Mouse (Mus musculus): ENCODE data around the gene Nckipsd.

Nckipsd gene

DNA sequence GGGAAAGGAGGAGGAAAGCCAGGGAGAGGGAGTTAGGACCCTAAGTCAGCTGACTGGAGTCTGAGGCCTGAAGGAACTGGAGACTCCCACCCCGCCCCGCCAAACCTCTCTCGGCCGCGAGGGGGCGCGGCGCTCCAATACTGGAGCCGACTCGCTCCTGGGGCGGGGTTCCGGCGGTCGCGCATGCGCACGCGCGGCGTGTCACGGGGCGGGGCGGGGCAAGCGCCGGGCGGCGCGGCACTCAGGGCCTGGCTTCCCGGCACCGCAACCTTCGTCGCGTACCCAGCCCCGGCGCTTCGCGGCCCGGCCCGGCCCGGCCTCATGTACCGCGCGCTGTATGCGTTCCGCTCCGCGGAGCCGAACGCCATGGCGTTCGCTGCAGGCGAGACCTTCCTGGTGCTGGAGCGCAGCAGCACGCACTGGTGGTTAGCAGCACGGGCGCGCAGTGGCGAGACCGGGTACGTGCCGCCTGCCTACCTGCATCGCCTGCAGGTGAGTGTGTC is at the start of gene Nckipsd:
TSS of gene Nckipsd (plus strand) at position 206 of the 503 bp plus-strand sequence.
- peak; percentile 54 for DNase-seq (ENCODE audit: low read depth)

DNA sequence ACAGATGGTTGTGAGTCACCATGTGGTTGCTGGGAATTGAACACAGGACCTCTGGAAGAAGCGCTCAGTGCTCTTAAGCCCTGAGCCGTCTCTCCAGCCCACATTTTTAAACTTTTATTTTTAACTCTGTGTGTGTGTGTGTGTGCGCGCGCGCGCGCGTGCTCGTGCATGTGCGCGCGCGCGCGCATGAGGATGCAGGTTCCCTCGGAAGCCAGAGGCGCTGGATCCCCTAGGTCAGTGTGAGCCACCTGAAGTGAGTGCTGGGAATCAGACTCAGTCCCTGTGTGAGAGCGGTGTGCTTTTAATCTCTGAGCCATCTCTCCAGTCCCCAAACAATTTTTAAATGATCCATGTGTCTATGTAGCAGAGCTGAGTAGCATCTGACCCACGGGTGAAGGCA is 49.0 kb upstream of the Nckipsd start:
- no peak for DNase-seq (ENCODE audit: low read depth)

DNA sequence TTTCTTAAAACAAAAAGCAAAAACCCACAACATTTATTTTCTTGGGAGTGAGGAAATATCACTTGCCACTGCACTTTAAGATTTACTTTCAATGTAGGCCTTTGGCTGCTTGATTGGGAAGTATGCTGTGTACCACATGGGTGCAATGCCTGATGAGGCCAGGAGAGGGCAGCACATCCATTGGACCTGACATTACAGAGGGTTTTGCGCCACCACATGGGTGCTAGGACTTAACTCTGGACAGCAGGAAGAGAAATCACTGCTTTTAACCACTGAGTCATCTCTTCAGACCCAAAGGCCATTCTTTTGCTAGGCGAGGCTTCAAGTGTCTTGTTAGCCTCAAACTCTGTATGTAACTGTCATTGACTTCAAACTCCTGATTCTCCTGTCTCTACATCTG is 48.4 kb upstream of the Nckipsd start:
- no peak for DNase-seq (ENCODE audit: low read depth)

DNA sequence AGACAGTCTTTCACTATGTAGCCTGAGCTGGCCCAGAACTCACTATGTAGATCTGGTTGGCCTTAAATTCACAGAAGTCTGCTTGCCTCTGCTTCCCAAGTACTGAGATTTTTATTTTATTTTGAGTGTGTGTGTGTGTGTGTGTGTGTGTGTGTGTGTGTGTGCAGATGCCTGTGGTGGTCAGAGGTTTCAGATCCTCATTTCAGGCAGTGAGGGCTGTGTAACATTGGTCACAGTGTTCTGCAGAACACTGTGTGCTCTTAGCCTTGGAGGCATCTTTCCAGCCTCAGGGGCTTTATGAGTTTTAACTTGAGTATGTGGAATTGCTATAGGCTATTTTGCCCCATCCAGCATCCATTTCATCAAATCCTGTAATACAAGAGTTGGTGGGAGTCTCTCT is 46.6 kb upstream of the Nckipsd start:
- DNase-seq (ENCODE audit: low read depth), result no peak

DNA sequence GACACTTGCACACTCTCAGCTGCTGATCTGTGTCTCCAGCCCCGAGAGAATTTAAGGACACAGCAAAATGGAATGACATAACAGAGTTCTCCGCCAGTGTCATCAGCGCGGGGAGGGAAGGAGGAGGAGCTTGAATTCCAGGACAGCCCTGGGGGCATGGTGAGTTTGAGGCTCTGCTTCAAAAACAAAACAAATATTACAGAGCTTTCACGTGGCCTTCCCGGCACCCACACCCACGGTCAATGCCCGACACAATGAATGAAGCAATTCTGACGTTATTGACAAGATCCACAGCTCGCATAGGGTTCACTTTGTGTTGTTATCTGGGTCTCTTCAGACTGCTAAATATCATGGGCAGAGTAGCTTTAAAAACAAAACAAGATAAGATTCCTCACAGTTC is 43.2 kb upstream of the Nckipsd start:
- no peak for DNase-seq (ENCODE audit: low read depth)

DNA sequence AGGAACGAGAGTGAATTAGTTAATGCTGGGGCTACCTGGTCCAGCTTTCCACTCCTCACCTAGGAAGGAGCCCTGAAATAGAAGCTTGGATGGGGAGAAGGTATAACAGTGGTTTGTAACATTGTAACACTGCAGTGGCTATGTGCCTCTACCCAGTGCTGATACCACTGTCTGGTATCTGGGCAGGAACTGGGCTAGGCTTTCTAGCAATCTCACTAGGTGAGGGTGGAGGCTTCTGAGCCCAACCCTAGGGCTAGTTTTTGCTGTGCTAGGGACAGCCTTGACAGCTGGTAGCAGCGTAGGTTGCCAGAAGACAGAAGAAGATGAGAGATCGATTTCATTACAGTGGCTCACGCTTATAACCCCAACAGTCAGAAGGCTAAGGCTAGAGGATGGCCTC is 31.6 kb upstream of the Nckipsd start:
- DNase-seq (ENCODE audit: low read depth), result no peak

DNA sequence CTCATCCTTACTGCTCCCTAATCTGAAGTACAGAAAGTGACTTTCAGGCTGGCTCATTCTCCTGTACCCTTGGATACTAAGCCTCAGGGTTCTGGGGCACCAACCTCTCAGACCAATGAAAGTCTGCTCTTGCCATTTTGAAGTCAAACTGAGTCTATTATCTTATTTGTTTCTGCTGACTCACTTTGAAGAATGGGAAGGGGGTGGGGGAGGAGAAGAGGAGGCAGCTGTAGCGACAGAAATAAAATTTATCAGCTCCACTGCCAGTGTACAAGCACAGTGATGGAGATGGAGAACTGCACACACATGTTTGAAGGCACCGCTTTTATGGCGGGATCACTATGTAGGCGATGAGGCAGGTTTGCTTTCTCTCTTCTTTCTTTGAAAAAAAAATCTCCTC is 30.9 kb upstream of the Nckipsd start:
- no peak for DNase-seq (ENCODE audit: low read depth)

DNA sequence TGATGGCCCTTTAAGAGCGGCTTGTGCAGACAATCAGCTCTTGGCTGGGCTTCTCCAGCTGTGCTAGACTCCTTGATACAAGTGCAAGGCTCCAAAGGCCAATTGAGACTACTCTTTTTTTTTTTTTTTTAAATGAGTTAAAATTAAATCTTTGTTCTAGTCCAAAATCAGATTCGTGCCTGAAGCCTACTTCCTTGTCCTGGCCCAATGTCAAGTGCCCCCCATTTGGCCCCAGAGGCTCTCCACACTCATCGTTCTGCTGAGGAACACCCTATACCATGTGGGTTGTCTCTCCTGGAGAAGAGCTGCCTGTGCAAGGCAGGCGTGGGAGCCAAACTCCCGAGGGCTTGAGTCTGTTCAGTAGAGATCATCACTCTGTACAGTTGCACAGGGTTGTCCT is 27.2 kb upstream of the Nckipsd start:
- DNase-seq (ENCODE audit: low read depth), result no peak

DNA sequence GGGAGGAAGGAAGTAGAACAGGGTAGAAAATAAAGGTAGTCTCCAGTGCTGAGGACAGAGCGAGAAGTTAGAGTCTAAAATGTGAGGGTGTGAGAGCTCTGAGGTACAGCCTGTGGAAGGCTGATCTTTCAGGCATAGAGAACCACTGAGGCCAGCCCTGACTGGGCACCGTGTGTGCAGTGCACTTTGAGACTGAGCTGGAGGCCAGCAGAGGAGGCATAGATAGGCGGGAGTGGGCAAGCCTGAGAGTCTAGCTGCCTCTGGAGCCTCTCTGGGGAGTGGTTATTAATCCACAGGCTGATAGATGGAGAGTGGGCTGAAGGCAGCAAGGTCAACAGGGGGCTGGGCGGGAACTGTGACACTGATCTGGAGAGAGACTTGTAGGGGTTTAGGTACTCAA is 26.3 kb upstream of the Nckipsd start:
- DNase-seq (ENCODE audit: low read depth), result no peak

DNA sequence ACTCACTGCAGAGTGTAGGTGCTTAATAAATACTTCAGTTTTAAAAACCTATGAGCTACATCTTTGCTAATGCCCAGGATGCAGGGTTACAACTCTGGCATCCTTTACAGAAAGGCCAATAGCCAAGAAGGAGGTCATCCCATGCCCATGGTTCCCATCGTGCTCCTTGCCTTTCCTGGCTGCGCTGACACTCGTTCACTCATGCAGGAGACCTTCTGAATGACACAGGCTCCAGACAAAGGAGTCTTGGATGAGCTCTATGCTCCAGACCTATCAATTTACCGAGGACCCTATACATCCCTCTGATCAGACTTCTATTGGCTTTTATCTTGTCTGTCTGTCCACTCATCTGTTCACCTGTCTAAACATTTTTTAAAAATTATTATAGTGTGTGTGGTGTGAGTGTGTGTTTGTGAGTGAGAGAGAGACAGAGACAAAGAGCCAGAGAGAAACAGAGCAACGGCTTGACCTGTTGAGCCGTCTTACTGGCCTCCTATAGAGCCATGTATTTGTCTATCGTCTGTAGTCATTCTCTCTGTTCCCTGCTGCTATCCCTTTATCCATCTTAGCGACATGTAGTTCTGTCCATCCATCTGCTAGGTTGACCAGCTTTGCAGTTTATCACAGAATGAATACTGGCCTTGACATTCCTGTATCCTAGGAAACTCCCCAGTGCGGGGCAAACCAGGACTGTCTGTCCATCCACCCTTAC is 25.2 kb upstream of the Nckipsd start:
- no peak for DNase-seq (ENCODE audit: low read depth)

DNA sequence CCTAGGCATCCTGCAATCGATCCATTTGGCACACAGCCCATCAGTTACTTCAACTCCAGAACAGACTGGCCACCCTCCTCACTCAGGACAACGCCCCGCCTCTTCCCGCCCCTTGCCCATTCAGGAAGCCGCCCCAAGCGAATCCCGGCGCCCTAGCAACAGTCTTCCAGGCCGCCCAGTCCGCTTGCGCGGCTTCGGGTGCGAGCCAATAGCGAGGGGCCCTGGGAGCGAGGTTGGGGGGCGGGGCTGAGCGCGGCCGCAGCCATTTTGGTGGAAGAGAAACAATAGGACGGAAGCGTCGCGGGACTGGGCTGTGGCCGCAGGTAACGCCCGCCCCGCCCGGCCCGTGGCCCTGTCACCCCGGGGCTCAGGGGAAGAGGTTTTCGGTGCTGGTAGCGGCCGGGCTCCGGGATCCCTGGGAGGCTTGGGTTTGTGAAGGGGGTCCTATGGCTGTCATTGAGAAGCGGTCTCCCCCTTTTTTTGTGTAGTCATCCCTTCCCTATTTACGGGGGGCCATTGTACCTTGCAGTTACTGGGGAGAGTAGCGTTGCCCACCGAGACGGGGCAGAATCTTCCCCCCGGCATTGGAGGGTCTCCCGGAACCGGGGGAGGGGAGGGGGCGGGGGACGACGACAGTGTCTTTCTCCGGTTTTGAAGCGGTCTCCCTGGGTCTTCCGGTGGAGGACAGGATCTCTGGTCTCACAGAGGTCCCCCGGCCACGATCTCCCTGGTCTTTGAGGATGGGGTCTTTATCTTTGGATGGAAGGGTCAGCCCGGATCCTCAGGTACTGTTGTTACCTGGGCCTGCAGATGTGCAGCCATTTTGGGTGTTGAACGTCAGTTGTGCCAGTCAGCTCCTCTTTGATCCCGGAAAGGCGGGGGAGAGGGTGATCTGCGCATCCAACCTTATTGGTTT is 24.4 kb upstream of the Nckipsd start, which contains the start of gene Ip6k2:
TSS of gene Ip6k2 (plus strand) at position 249 of the 916 bp plus-strand sequence.
- DNase-seq (ENCODE audit: low read depth), result peak; percentile 79

DNA sequence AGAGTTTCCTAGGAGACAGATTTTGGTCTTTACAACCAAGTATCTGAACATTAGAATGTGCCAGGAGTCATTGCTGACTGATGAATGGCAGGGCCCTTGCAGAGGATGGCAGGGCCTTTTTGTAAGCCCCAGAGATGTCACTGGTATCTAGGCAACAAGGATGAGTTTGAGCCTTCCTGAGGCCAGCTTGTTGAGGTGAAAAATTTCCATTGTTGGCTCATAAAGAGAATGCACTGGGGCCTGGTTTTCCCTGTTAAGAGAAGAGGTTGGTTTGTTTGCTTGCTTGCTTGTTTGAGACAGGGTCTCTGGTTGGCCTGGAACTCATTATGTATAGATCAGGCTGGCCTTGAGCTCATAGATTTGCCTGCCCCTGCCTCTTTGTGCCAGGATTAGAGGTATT is 22.8 kb upstream of the Nckipsd start:
- no peak for DNase-seq (ENCODE audit: low read depth)

DNA sequence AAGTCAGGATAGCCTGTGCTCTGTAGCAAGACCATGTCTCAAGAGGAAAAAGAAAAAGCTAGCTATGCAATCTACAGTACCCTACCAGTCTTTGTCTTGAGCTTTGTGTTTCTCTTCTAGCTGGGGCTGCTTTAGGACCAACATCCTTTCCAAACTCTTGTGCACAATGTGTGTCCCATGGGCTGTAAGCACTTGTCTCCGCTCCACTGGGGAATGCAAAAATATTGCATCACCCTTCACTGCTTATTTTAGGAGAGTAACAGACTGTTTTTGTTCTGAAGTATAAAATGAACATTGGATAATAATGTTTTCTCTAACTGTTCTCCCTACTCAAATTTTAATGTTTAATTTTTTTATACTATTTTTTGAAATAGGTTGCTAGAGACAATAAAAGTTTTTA is 21.7 kb upstream of the Nckipsd start:
- DNase-seq (ENCODE audit: low read depth), result no peak

DNA sequence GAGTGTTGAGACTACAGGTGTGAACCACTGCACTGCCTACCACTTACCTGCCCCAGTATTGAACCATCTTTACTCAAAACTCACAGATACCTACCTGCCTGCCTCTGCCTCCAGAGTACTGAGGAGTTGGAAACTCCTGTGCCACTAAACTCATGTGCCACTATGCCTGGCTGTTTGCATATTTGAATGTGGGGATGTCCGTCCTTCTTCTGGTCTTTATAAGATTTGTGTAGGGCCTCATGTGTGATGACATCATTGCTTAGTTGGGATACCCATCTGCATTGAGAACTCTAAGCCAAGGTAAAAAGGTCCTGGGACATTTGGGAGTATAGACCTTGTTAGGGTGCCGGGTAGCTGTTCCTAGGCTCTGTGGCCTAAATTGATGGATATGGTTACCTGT is 21.1 kb upstream of the Nckipsd start:
- no peak for DNase-seq (ENCODE audit: low read depth)

DNA sequence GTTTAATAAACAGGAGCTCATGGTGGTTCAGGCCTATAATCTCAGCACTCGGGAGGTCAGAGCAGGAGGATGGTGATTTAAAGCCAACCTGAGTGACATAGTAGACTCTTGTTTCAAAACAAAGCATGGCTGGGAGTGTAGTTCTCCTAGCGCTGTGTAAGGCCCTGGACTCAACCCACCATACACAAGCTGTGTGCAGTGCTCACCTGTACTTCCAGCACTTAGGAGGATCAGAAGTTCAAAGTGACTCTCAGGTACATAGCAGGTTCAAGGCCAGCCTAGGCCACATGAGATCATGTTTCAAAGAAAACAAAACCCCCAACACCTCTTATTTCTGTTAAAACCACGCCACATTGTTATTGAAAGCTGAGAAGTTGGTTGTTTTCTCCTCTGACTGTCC is 19.5 kb upstream of the Nckipsd start:
- no peak for DNase-seq (ENCODE audit: low read depth)

DNA sequence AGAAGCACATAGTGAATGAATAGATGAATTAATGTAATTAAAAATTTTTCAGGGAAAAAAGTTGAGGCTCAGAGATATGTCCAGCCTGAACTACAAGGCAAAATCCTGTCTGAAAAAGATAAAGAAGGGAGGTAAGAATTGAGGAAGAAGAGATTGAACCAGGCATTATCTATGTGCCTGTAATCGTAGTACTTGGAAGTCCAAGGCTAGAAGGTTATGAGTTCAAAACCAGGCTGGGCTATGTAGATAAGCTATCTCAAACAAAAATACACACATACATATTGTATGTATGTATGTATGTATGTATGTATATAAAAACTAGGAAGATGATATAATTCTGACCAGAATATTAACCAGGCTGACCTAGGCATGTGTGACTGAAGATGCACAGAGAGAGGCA is 15.9 kb upstream of the Nckipsd start:
- DNase-seq (ENCODE audit: low read depth), result no peak

DNA sequence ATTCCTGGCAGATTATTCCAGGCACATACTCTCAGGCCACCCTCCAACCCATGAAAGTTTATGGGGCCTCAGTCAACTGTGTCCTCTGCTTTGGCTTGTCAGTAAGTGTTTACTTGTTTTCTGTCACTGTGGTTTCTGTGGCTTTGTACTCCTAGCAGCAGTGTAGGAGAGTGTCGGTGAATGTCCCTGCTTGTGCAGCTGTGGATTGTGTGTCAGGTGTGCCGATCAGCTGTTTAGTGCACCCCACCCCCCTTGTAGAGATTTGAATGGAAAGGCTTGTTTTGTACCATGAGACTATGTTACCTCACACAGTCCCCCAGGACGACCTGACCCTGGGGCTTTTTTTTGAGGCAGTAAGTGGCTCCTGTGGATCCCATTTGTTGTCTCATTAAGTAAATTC is 15.4 kb upstream of the Nckipsd start:
- DNase-seq (ENCODE audit: low read depth), result no peak

DNA sequence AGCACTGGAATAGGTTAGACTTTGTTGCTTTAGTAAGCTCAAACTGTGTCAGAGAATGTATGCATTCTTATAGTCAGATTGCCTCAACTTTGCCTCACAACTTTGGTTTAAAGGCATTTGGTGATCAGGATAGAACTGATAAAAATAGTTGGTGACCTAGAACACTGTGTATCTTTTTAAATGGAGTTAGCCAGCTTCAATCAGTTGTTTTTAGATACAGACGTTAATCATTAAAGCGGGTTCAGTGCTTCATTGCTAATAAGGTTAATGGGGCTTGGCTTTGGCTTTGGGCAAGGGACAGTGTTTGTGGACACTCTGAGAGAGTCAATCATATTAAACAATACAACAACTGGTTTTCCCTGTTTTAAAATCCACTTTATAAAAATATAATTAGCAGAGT is 12.9 kb upstream of the Nckipsd start:
- DNase-seq (ENCODE audit: low read depth), result no peak

DNA sequence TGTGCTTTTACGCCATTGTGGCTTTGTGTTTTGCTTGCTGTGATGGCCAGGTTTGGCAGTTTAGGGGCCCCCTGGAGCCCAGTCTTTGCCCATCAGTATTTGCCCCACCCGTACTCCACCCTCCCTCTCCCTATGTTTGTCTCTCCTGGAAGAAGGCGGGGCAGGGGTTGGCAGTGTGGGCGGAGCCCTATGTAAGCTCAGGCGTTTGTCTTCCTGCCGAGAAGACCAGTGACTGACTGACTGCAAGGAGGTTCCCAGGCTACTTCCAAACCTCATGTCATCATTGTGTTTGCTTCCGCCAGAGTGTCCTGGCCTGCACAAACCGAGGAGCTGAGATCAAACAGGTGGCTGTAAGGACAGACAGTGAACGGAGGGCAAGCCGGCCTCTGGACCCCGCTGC is 12.4 kb upstream of the Nckipsd start:
- no peak for DNase-seq (ENCODE audit: low read depth)

DNA sequence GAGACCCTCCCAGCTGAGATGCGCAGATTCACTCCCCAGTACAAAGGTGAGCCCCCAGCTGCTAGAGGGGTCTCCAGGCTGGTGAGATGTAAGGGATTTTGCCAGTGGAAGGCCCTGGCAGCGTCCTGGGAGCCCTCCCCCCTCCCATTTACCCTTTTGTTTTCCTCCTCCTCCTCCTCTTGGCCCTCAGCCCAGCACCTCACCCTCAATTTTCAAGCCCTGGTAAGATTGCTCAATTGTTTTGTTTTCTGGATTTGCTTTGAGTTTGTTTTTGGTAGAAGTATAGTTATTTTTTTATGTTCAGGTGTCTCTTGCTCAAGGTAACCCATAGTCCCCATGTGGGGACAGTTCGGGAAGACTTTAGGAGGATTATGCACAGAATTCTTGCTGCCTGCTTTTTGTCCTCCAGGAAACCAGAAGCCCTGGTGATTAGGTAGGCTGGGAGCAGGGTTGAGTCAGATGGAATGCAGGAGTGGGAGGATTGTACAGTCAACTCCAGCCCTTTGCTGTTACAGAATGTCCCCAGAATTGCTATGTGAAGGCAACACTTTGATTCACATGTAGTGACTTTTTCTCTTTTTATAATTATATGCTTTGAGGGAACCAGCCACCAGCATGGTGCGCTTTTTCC is 11.7 kb upstream of the Nckipsd start:
- DNase-seq (ENCODE audit: low read depth), result peak; percentile 51

DNA sequence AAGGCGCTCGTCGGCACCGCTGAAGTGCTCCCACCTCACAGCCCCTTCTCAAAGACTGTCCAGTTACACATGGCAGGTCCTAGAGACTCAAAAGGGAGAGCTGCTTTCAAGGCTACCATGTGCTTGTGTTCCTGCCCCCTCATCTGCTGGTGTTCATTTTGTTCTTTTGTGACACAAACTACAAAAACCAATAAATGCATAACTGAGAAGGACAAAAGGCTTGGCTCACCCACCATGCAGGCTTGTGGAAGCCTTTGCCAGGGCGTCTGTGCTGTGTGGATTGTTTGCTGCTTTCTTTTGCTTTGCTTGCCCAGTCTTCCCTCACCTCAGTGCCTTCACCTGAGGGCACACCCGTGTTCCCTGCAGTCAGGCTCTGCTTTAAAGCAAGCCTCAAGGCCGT is 10.7 kb upstream of the Nckipsd start:
- DNase-seq (ENCODE audit: low read depth), result no peak

DNA sequence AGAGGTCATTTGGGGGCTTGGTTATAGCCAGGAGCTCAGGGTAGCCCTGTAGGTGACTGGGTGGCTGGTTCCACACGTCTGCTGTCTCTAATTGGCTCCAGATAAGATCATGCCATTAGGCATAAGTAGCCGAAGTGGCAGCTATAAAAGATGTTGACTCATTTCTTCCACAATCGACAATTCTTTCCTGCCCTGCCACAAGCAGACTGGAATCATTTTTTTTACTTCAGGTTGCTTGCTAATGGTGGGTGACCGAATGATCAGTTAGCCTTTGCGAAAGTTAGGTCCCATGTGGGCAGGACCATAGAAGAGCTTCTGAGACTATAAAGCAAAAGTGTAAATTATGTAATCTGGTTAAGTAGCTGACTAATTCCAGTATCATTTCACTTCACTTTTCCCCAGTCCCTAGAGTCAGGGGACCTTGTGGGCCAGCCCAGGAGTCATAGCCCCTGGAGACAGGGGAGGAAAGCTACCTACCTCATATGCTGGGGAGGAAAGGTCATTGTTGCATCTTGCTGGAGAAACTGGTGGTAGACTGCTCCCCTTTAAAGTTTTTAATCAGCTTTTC is 9.6 kb upstream of the Nckipsd start:
- no peak for DNase-seq (ENCODE audit: low read depth)
